Mouse (Mus musculus): ENCODE measurements around the gene Frmpd3. TPM values are rescaled to one million over a fixed set of nuclear protein-coding genes. Genes with fewer than 3 reads are reported as not detected.

Frmpd3 gene
- total and polyA plus RNA-seq, 3 experiments: under 0.01 to 0.09 TPM; not detected in 1

GRCm38 (mm10) chrX:140427124-140427523 is 85.1 kb downstream of the Frmpd3 start:
- no peaks in the 10 kb centered on the region for H3K9me3 ChIP-seq (replicated peaks; ENCODE audit: low read length)
- H3K27ac ChIP-seq (ENCODE audit: insufficient read depth, low read depth): no peak overlapping the region
- no peaks in the 10 kb centered on the region for H3K79me2 ChIP-seq (replicated peaks; ENCODE audit: control insufficient read depth, extremely low read depth, insufficient read depth, poor library complexity, severe bottlenecking)
- H3K4me3 ChIP-seq (replicated peaks in 1 of 3; ENCODE audit: low read depth in 2 of 3, low read length in 2 of 3, poor library complexity in 1 of 3): no peak overlapping the region
- H3K4me1 ChIP-seq (ENCODE audit: control insufficient read depth in 1 of 2, insufficient read depth in 2 of 2): peaks cover 10 to 23% of the 10 kb centered on the region in 2 experiments
- peak; percentile 40 for DNase-seq (ENCODE audit: extremely low read depth)
- H3K27me3 ChIP-seq (replicated peaks): no peaks in the 10 kb centered on the region
- no peaks in the 10 kb centered on the region for H3K36me3 ChIP-seq (replicated peaks in 1 of 2; ENCODE audit: control insufficient read depth in 1 of 2, insufficient read depth in 1 of 2, low read length in 1 of 2)
- H3K4me2 ChIP-seq (ENCODE audit: insufficient read depth, low read depth, poor library complexity, severe bottlenecking): peak overlapping the region; percentile 48; the same call in 1 of the 2 replicates
- H3K9ac ChIP-seq (ENCODE audit: insufficient read depth, low read depth): no peak overlapping the region
- dilution Hi-C loops (cut with MboI; ENCODE audit: extremely low pct_ligation_motif_present, extremely low pct_unique_long_range_greater_than_20kb, low sequenced_read_pairs): no loop called here
- no peak for TF ChIP-seq ZC3H11A (IDR thresholded peaks at IDR 0.05; ENCODE audit: low read depth, low read length)
- no peak for TF ChIP-seq BHLHE40 (IDR thresholded peaks at IDR 0.05; ENCODE audit: low read depth, low read length)
- TF ChIP-seq SIN3A (IDR thresholded peaks at IDR 0.05; ENCODE audit: low read length): no peak
- peak; percentile 91 for TF ChIP-seq ZNF384 (IDR thresholded peaks at IDR 0.05; ENCODE audit: low read depth, low read length)
- TF ChIP-seq IRF4 (IDR thresholded peaks at IDR 0.05; ENCODE audit: low read depth, low read length): peak; percentile 49; the same call in 1 of the 2 replicates
- no peak for TF ChIP-seq USF1 (IDR thresholded peaks at IDR 0.05; ENCODE audit: low read depth, low read length)
- TF ChIP-seq CHD2 (IDR thresholded peaks at IDR 0.05; ENCODE audit: low read length): no peak
- TF ChIP-seq MAX (IDR thresholded peaks at IDR 0.05; ENCODE audit: low read length): no peak
- TF ChIP-seq ETS1 (conservative IDR thresholded peaks at IDR 0.05; ENCODE audit: low read depth, low read length): peak; percentile 43; the same call in 1 of the 2 replicates
- in situ Hi-C loops (cut with MboI; ENCODE audit: low pct_ligation_motif_present, low pct_unique_long_range_greater_than_20kb, low sequenced_read_pairs): no loop called here

GRCm38 (mm10) chrX:140428252-140428651 is 86.2 kb downstream of the Frmpd3 start:
- TF ChIP-seq BHLHE40 (IDR thresholded peaks at IDR 0.05; ENCODE audit: low read depth, low read length) (no peak), UBTF (IDR thresholded peaks at IDR 0.05; ENCODE audit: low read depth, low read length) (no peak), E2F4 (IDR thresholded peaks at IDR 0.05; ENCODE audit: insufficient replicate concordance, low read depth, low read length) (no peak), RAD21 (IDR thresholded peaks at IDR 0.05; ENCODE audit: low read depth, low read length) (peak; percentile 1), CHD1 (IDR thresholded peaks at IDR 0.05; ENCODE audit: low read depth, low read length) (no peak), MAZ (IDR thresholded peaks at IDR 0.05; ENCODE audit: low read depth, low read length) (no peak), TCF12 (IDR thresholded peaks at IDR 0.05; ENCODE audit: low read depth, low read length) (no peak), KAT2A (IDR thresholded peaks at IDR 0.05; ENCODE audit: insufficient replicate concordance, low read length) (no peak), MEF2A (IDR thresholded peaks at IDR 0.05; ENCODE audit: borderline replicate concordance, low read depth, low read length) (no peak), CTCF (conservative IDR thresholded peaks at IDR 0.05 in 1 of 2, IDR thresholded peaks at IDR 0.05 in 1 of 2; ENCODE audit: low read depth in 2 of 2, low read length in 2 of 2) (peak in 1 of 2 experiments; percentile 52; a peak in 2 of 4 replicates), ZMIZ1 (IDR thresholded peaks at IDR 0.05; ENCODE audit: low read depth, low read length) (no peak), USF1 (IDR thresholded peaks at IDR 0.05; ENCODE audit: low read depth, low read length) (no peak), TBP (conservative IDR thresholded peaks at IDR 0.05; ENCODE audit: low read depth, low read length) (no peak), ETS1 (conservative IDR thresholded peaks at IDR 0.05; ENCODE audit: low read depth, low read length) (no peak), HCFC1 (IDR thresholded peaks at IDR 0.05; ENCODE audit: low read depth, low read length) (no peak), NRF1 (IDR thresholded peaks at IDR 0.05; ENCODE audit: low read depth, low read length) (no peak), RCOR1 (conservative IDR thresholded peaks at IDR 0.05; ENCODE audit: low read depth, low read length) (no peak), NELFE (IDR thresholded peaks at IDR 0.05; ENCODE audit: low read depth, low read length) (no peak), GABPA (IDR thresholded peaks at IDR 0.05; ENCODE audit: insufficient replicate concordance, low read depth, low read length) (no peak), SMC3 (IDR thresholded peaks at IDR 0.05; ENCODE audit: low read depth, low read length) (peak; percentile 9; the same call in 1 of the 2 replicates)
- H3K36me3 ChIP-seq (replicated peaks in 1 of 2; ENCODE audit: control insufficient read depth in 1 of 2, insufficient read depth in 1 of 2, low read length in 1 of 2): no peaks in the 10 kb centered on the region
- H3K79me2 ChIP-seq (replicated peaks; ENCODE audit: control insufficient read depth, extremely low read depth, insufficient read depth, poor library complexity, severe bottlenecking): no peaks in the 10 kb centered on the region
- H3K27ac ChIP-seq (ENCODE audit: insufficient read depth, low read depth): no peak overlapping the region
- H3K9ac ChIP-seq (ENCODE audit: insufficient read depth, low read depth): no peak overlapping the region
- peaks cover 10 to 23% of the 10 kb centered on the region in 2 experiments for H3K4me1 ChIP-seq (ENCODE audit: control insufficient read depth in 1 of 2, insufficient read depth in 2 of 2)
- H3K27me3 ChIP-seq (replicated peaks): no peaks in the 10 kb centered on the region
- H3K9me3 ChIP-seq (replicated peaks; ENCODE audit: low read length): no peaks in the 10 kb centered on the region
- in situ Hi-C loops (cut with MboI; ENCODE audit: low pct_ligation_motif_present, low pct_unique_long_range_greater_than_20kb, low sequenced_read_pairs) (no loop called here), dilution Hi-C loops (cut with MboI; ENCODE audit: extremely low pct_ligation_motif_present, extremely low pct_unique_long_range_greater_than_20kb, low sequenced_read_pairs) (no loop called here)
- DNase-seq (ENCODE audit: extremely low read depth): peak; percentile 15
- H3K4me3 ChIP-seq (replicated peaks in 1 of 3; ENCODE audit: low read depth in 2 of 3, low read length in 2 of 3, poor library complexity in 1 of 3): no peak overlapping the region
- no peak overlapping the region for H3K4me2 ChIP-seq (ENCODE audit: insufficient read depth, low read depth, poor library complexity, severe bottlenecking)
